Mouse (Mus musculus) intestine, postnatal 0 days (tissue): ENCODE measurements around the gene Mrps21. TPM values are rescaled to one million over a fixed set of nuclear protein-coding genes. Genes with fewer than 3 reads are reported as not detected.
A peak's percentile ranks its signal among the peaks of the same experiment; 100 is the strongest.

Experiments used
- ATAC-seq: fragments of 200-750 bp; cut with Nextera tagmentation; 2 replicates; pipeline ENCODE4 v1.8.0; 2017; ENCODE audit warnings: mild to moderate bottlenecking, moderate TSS enrichment, moderate library complexity
- H3K27ac ChIP-seq: fragments of 300-500 bp; sonication (generic); 2 replicates; pipeline ENCODE4 v1.5.1; 2014; ENCODE audit warnings: mild to moderate bottlenecking, low read depth, low read length, moderate library complexity
- H3K27me3 ChIP-seq: fragments of 300-500 bp; sonication (generic); replicated peaks from 2 replicates; pipeline ENCODE4 v1.6.1; 2014; ENCODE audit warnings: low read length, mixed read lengths; ENCODE audit not compliant: control insufficient read depth, insufficient read depth
- H3K36me3 ChIP-seq: fragments of 300-500 bp; sonication (generic); 2 replicates; pipeline ENCODE4 v1.6.1; 2014; ENCODE audit warnings: mild to moderate bottlenecking, moderate library complexity; ENCODE audit not compliant: control insufficient read depth, insufficient read depth
- H3K4me1 ChIP-seq: fragments of 300-500 bp; sonication (generic); replicated peaks from 2 replicates; pipeline ENCODE4 v1.6.1; 2014; ENCODE audit warnings: antibody characterized with exemption, low read length, mixed read lengths; ENCODE audit not compliant: control insufficient read depth, insufficient read depth
- H3K4me2 ChIP-seq: fragments of 300-500 bp; sonication (generic); replicated peaks from 2 replicates; pipeline ENCODE4 v1.6.1; 2014; ENCODE audit warnings: low read depth, mild to moderate bottlenecking, moderate library complexity
- H3K4me3 ChIP-seq: fragments of 300-500 bp; sonication (generic); 2 replicates; pipeline ENCODE4 v1.5.1; 2014; ENCODE audit warnings: low read depth, low read length
- H3K9ac ChIP-seq: fragments of 300-500 bp; sonication (generic); 2 replicates; pipeline ENCODE4 v1.6.1; 2014; ENCODE audit warnings: mild to moderate bottlenecking, low read depth, low read length
- H3K9me3 ChIP-seq: fragments of 300-500 bp; sonication (generic); 2 replicates; pipeline ENCODE4 v1.6.1; 2016; ENCODE audit warnings: mixed run types; ENCODE audit not compliant: control insufficient read depth
- CTCF ChIP-seq: sonication (generic); IDR thresholded peaks from 2 replicates; pipeline ENCODE4 v1.5.1; 2016; ENCODE audit warnings: low read depth, mild to moderate bottlenecking, control low read depth, antibody characterized with exemption, moderate library complexity
- WGBS: fragments of 180-500 bp; shearing (Covaris S2); extraction: QIAGEN DNeasy Blood & Tissue Kit; methylation state at CpG from one replicate; pipeline ENCODE4 v1.1.7; 2014; 5-methylcytosine and 5-hydroxymethylcytosine counted together
- polyA plus RNA-seq: library from polyadenylated mRNA; unstranded; fragments of >200 nt; fragmentation: Nextera tagmentation; extraction: Ambion mirVana; gene quantifications from 2 replicates; pipeline ENCODE4 v1.2.1, GENCODE M21; 2015

Mrps21 gene
- polyA plus RNA-seq, 1 experiment from 2014 or later, result 353 TPM

- under 1% methylated on average over 49 of the region's 49 CpGs for WGBS
- peak overlapping the region; percentile 70 for H3K4me2 ChIP-seq
- peak; percentile 34 for TF ChIP-seq CTCF
- H3K9me3 ChIP-seq, result no peaks in the 10 kb centered on the region
- H3K27me3 ChIP-seq, result no peaks in the 10 kb centered on the region
- no peaks in the 10 kb centered on the region; the same call in 1 of the 2 replicates for H3K4me1 ChIP-seq
- peak overlapping the region; percentile 67 for H3K4me3 ChIP-seq
- ATAC-seq, result peak; percentile 95
- peak overlapping the region; percentile 100 for H3K27ac ChIP-seq
- peak overlapping the region; percentile 97 for H3K9ac ChIP-seq
- no peaks in the 10 kb centered on the region; the same call in 1 of the 2 replicates for H3K36me3 ChIP-seq
Measured at GRCm38 (mm10) chr3:95819351-95819985, 51.9 kb downstream of the Mrps21 start.

DNA sequence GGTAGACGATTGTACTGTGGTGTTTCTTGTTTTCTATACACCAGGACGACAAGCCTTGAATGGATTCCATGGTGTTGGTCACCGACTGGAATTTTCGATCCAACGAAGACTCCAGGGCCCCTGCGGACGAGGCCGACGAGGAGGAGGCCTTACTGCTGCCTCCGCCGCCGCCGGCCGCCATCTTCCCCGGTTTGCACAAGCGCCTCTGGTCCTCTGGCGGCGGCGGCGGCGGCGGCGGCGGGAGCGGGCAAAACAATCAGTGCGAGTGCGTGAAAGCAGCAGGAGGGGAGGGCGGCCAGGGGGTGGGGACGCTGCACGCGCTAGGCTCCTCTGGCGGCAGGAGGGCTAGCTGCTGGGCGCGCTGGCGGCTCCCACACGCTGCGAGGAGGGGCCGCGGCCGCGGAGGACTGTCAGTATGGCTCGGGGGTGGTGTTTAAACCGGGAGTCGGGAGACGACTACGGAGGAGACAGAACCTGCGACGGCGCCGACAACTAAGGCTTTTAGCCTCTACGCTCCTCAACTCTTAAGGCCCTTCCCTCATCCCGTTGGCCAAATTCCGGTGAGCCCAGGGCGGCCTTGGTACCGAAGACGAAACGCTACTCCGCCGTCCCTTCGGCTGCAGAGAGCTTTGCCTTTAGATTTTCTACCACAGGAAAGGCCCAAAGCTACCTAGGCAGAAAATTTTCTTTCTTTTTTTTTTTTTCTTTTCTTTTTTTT lies 52.6 kb downstream of the Mrps21 start, which contains the start of gene Rprd2:
Gene Rprd2, minus strand, starts transcription at position 293 of the 718 bp plus-strand sequence.
- under 1% methylated on average over 60 of the region's 60 CpGs for WGBS
- ATAC-seq, result peak; percentile 49
- peak within 1 kb of the TSS; percentile 67 for H3K4me3 ChIP-seq
- no peaks in the 10 kb centered on the region for H3K9me3 ChIP-seq
- H3K36me3 ChIP-seq, result no peaks in the 10 kb centered on the region; the same call in 1 of the 2 replicates
- peak within 1 kb of the TSS; percentile 100 for H3K27ac ChIP-seq
- peak within 1 kb of the TSS; percentile 97 for H3K9ac ChIP-seq
- no peaks in the 10 kb centered on the region; the same call in 1 of the 2 replicates for H3K4me1 ChIP-seq
- H3K4me2 ChIP-seq, result peak within 1 kb of the TSS; percentile 70
- 0 out of 2 replicates have a peak, but pooled peaks have one; percentile 21 for TF ChIP-seq CTCF
- H3K27me3 ChIP-seq, result no peaks in the 10 kb centered on the region

DNA sequence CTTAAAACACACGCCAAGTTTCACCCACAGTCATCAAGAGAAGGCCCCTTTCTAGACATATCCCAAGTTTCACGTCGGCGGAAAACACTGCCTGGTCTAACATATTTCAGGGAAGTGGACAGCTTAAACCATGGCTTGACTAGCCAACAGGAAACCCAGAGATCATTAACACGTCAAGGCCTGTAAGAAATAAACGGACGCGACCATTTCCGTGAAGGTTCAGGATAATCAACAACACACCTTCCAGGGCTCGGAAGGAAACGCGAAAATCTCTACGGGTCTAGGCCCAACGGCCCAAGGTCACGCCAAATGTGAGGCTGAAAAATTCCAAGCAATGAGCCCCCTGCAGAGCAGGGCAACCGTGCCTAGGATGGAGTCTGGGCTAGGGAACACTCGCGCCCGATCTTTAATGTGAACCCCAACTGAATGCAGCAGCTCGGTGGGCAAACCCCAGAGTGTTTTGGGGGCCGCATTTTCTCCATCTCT lies 53.2 kb downstream of the Mrps21 start:
- H3K4me1 ChIP-seq, result no peaks in the 10 kb centered on the region; the same call in 1 of the 2 replicates
- peak overlapping the region; percentile 97 for H3K9ac ChIP-seq
- TF ChIP-seq CTCF, result no peak
- H3K27ac ChIP-seq, result peak overlapping the region; percentile 100
- peak overlapping the region; percentile 67 for H3K4me3 ChIP-seq
- no peaks in the 10 kb centered on the region for H3K27me3 ChIP-seq
- H3K9me3 ChIP-seq, result no peaks in the 10 kb centered on the region
- no peaks in the 10 kb centered on the region; the same call in 1 of the 2 replicates for H3K36me3 ChIP-seq
- peak overlapping the region; percentile 68 for H3K4me2 ChIP-seq
- WGBS, result under 1% methylated on average over 21 of the region's 21 CpGs
- peak; percentile 7; the same call in 1 of the 2 replicates for ATAC-seq

GRCm38 (mm10) chr3:95816681-95817080 lies 54.6 kb downstream of the Mrps21 start:
- no peaks in the 10 kb centered on the region; the same call in 1 of the 2 replicates for H3K36me3 ChIP-seq
- WGBS, result 63% methylated on average over 3 of the region's 3 CpGs
- H3K9ac ChIP-seq, result no peak overlapping the region
- H3K27me3 ChIP-seq, result no peaks in the 10 kb centered on the region
- H3K4me1 ChIP-seq, result no peaks in the 10 kb centered on the region; the same call in 1 of the 2 replicates
- H3K4me2 ChIP-seq, result peak overlapping the region; percentile 35
- H3K9me3 ChIP-seq, result no peaks in the 10 kb centered on the region
- no peak for ATAC-seq
- TF ChIP-seq CTCF, result no peak
- H3K27ac ChIP-seq, result no peak overlapping the region
- H3K4me3 ChIP-seq, result no peak overlapping the region

Other genes with a start within 250 kb of the Mrps21 start
- gene Ensa, start 246.5 kb downstream of the Mrps21 start, polyA plus RNA-seq, result 44.0 and 48.2 TPM in 2 replicates
- 52.4 and 53.3 TPM in 2 replicates for gene Mcl1, start 212.7 kb downstream of the Mrps21 start, polyA plus RNA-seq
- 3.2 and 3.8 TPM in 2 replicates for gene Adamtsl4, start 183.6 kb downstream of the Mrps21 start, polyA plus RNA-seq
- 35.8 and 39.1 TPM in 2 replicates for gene Ecm1, start 131.9 kb downstream of the Mrps21 start, polyA plus RNA-seq
- gene Tars2, start 111.3 kb downstream of the Mrps21 start, polyA plus RNA-seq, result 14.9 TPM in 2 replicates
- gene Rprd2, start 52.7 kb downstream of the Mrps21 start, polyA plus RNA-seq, result 12.4 and 13.8 TPM in 2 replicates
- gene Prpf3, start 15.6 kb downstream of the Mrps21 start, polyA plus RNA-seq, result 14.9 and 16.5 TPM in 2 replicates
- gene Ciart, start 10.7 kb upstream of the Mrps21 start, polyA plus RNA-seq, result 1.3 and 2.1 TPM in 2 replicates
- gene BC028528, start 20.5 kb upstream of the Mrps21 start, polyA plus RNA-seq, result 10.9 and 11.9 TPM in 2 replicates
- gene Aph1a, start 22.4 kb upstream of the Mrps21 start, polyA plus RNA-seq, result 42.2 and 52.4 TPM in 2 replicates
- gene Car14, start 33.2 kb upstream of the Mrps21 start, polyA plus RNA-seq, result 0.90 TPM in 2 replicates
- 71.7 and 75.1 TPM in 2 replicates for gene Anp32e, start 57.7 kb upstream of the Mrps21 start, polyA plus RNA-seq
- 18.9 and 23.8 TPM in 2 replicates for gene Plekho1, start 124.5 kb upstream of the Mrps21 start, polyA plus RNA-seq
- 22.5 and 27.1 TPM in 2 replicates for gene Vps45, start 186.9 kb upstream of the Mrps21 start, polyA plus RNA-seq
- gene Otud7b, start 233.0 kb upstream of the Mrps21 start, polyA plus RNA-seq, result 16.6 and 17.0 TPM in 2 replicates